Mouse (Mus musculus) midbrain, postnatal 0 days (tissue): ENCODE results near the gene Usp13. TPM values are rescaled to one million over a fixed set of nuclear protein-coding genes. Genes with fewer than 3 reads are reported as not detected.

Experiments
- ATAC-seq: fragments of 200-750 bp; cut with Nextera tagmentation; 2 replicates; pipeline ENCODE4 v1.8.0; 2017; ENCODE audit warnings: moderate number of reproducible peaks, mild to moderate bottlenecking, moderate TSS enrichment, moderate library complexity; ENCODE audit not compliant: low FRiP score
- DNase-seq: peaks from one replicate; pipeline ENCODE4 v3.0.0-alpha.2; 2015; ENCODE audit warnings: low spot score
- H3K27ac ChIP-seq: fragments of 300-500 bp; sonication (generic); 2 replicates; pipeline ENCODE4 v1.5.1; 2014; ENCODE audit warnings: low read depth, mild to moderate bottlenecking, low read length, mixed read lengths
- H3K27me3 ChIP-seq: fragments of 300-500 bp; sonication (generic); 2 replicates; pipeline ENCODE4 v1.6.1; 2014; ENCODE audit warnings: low read length, control low read depth, mixed read lengths; ENCODE audit not compliant: insufficient read depth
- H3K36me3 ChIP-seq: fragments of 300-500 bp; sonication (generic); 2 replicates; pipeline ENCODE4 v1.6.1; 2014; ENCODE audit warnings: low read length, control low read depth, mixed read lengths; ENCODE audit not compliant: insufficient read depth
- H3K4me1 ChIP-seq: fragments of 300-500 bp; sonication (generic); 2 replicates; pipeline ENCODE4 v1.6.1; 2014; ENCODE audit warnings: mild to moderate bottlenecking, control low read depth, antibody characterized with exemption, low read length, mixed read lengths; ENCODE audit not compliant: insufficient read depth
- H3K4me2 ChIP-seq: fragments of 300-500 bp; sonication (generic); 2 replicates; pipeline ENCODE4 v1.6.1; 2014; ENCODE audit warnings: low read depth, mild to moderate bottlenecking, low read length, mixed read lengths; ENCODE audit not compliant: poor library complexity, severe bottlenecking
- H3K4me3 ChIP-seq: fragments of 300-500 bp; sonication (generic); 2 replicates; pipeline ENCODE4 v1.5.1; 2014; ENCODE audit warnings: low read depth, mild to moderate bottlenecking, low read length, moderate library complexity
- H3K9ac ChIP-seq: fragments of 300-500 bp; sonication (generic); replicated peaks from 2 replicates; pipeline ENCODE4 v1.6.1; 2014; ENCODE audit warnings: mild to moderate bottlenecking, low read length, moderate library complexity, mixed read lengths; ENCODE audit not compliant: poor library complexity, severe bottlenecking
- H3K9me3 ChIP-seq: fragments of 300-500 bp; sonication (generic); 2 replicates; pipeline ENCODE4 v1.6.1; 2016; ENCODE audit warnings: low read length, control low read depth
- CTCF ChIP-seq: IDR thresholded peaks from 2 replicates; pipeline ENCODE4 v1.5.1; 2016; ENCODE audit warnings: antibody characterized with exemption, mild to moderate bottlenecking
- WGBS: fragments of 180-500 bp; shearing (Covaris S2); extraction: QIAGEN DNeasy Blood & Tissue Kit; methylation state at CpG from one replicate; pipeline ENCODE4 v1.1.7; 2014; 5-methylcytosine and 5-hydroxymethylcytosine counted together
- polyA plus RNA-seq: library from polyadenylated mRNA; unstranded; fragments of >200 nt; fragmentation: Nextera tagmentation; extraction: Ambion mirVana; gene quantifications from 2 replicates; pipeline ENCODE4 v1.2.1, GENCODE M21; 2015
- total RNA-seq: library from RNA; depleted of rRNA; stranded (reverse); fragments of >200 nt; gene quantifications from 2 replicates; pipeline ENCODE4 v1.2.3, GENCODE M21; 2014

Gene Usp13
- total and polyA plus RNA-seq, 2 experiments from 2014 or later, result 14.6 TPM

DNA sequence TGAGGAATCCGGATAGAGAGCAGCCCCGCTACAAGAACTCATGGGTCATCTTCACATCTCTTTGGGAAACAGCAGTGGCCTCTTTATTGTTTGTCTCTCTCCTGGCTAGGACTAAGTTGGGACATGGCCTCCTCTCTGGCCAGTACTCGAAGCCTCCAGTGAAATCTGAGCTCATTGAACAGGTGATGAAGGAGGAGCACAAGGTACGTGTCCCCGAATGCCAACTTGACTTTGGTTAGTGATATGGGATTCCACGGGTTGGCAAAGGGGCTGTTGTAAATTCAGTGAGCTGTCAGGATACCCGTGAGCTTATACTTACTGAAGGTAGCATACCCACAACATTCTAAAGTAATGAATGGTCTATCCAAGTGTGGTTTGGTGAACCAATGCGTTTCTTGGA is 69.0 kb downstream of the Usp13 start:
- Histone ChIP-seq H3K36me3 (peaks cover 6% of the 10 kb centered on the region), H3K4me3 (no peak overlapping the region), H3K4me2 (no peak overlapping the region), H3K9me3 (no peaks in the 10 kb centered on the region), H3K9ac (no peak overlapping the region), H3K27me3 (no peaks in the 10 kb centered on the region), H3K27ac (no peak overlapping the region), H3K4me1 (no peaks in the 10 kb centered on the region)
- ATAC-seq (no peak), DNase-seq (no peak)
- WGBS, result 95% methylated on average over 8 of the region's 8 CpGs
- no peak for TF ChIP-seq CTCF

DNA sequence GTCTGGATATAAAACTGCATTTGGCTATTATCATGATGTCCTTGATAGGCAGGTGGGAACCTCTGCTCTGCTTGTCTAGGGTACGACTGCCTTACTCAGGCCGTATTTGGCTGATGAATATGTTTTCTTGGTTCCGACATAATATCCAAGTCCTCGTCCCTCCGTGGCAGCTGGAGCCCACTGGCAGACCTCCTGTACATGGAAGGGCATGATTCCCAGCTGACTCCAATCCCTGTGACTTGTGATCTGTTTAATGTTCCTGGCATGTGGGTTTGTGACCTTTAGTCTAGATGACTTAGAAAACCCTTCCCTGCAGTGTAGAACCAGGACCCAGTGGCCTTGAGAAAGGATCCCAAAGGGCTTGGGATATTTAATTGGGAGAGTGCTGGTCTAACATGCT is 71.5 kb downstream of the Usp13 start:
- DNase-seq, result no peak
- no peak overlapping the region for H3K9ac ChIP-seq
- WGBS, result 97% methylated on average over 5 of the region's 5 CpGs
- H3K9me3 ChIP-seq, result no peaks in the 10 kb centered on the region
- no peak overlapping the region for H3K27ac ChIP-seq
- H3K4me3 ChIP-seq, result no peak overlapping the region
- H3K36me3 ChIP-seq, result peaks cover 6% of the 10 kb centered on the region
- H3K4me2 ChIP-seq, result no peak overlapping the region
- no peaks in the 10 kb centered on the region for H3K4me1 ChIP-seq
- no peak for TF ChIP-seq CTCF
- no peak for ATAC-seq
- no peaks in the 10 kb centered on the region for H3K27me3 ChIP-seq

DNA sequence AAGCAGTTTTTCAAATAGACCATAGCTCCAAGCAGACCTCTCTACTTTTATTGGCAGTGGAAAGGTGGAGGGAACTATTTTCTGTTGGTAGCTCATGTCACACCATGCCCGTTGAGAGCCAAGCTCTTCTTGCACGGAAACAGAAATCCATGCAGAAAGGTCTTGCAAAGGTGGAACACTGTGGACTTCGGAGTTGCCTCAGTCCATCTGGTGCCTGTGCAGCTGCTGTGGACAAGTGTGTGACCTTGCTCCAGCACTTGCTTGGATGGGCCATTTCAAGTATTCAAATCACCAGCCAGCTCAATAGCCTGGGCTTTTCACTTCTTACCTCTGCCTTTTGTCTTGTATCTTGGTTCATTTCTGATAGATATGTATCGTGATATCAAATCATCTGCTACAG is 72.8 kb downstream of the Usp13 start:
- peaks cover 11% of the 10 kb centered on the region for H3K36me3 ChIP-seq
- H3K4me1 ChIP-seq, result no peaks in the 10 kb centered on the region
- WGBS, result 99% methylated on average over 4 of the region's 4 CpGs
- ATAC-seq (no peak), DNase-seq (no peak)
- no peak overlapping the region for H3K4me2 ChIP-seq
- no peak for TF ChIP-seq CTCF
- H3K27me3 ChIP-seq, result no peaks in the 10 kb centered on the region
- no peak overlapping the region for H3K9ac ChIP-seq
- no peak overlapping the region for H3K4me3 ChIP-seq
- no peaks in the 10 kb centered on the region for H3K9me3 ChIP-seq
- H3K27ac ChIP-seq, result no peak overlapping the region

DNA sequence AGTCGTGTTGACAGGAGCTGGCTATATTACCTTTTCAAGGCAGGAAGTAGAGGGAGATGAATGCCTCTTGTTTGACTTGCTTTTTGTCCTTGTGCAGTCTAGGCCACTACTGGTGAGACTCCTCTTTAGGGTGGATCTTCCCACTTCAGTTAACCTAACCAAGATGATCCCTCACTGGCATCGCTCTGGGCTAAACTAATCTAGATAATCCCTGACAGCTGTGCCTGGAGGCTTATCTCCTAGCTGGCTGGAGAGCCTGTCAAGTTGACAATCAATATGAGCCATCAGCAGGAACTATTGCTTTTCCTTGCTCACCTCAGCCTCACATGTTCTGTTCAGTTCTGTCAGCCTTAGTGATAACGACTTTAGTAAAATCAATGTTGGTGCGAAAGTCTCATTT is 86.1 kb downstream of the Usp13 start:
- Histone ChIP-seq H3K4me1 (no peaks in the 10 kb centered on the region), H3K27me3 (no peaks in the 10 kb centered on the region), H3K4me3 (no peak overlapping the region), H3K9me3 (no peaks in the 10 kb centered on the region), H3K9ac (no peak overlapping the region), H3K4me2 (no peak overlapping the region), H3K27ac (no peak overlapping the region), H3K36me3 (peaks cover 5% of the 10 kb centered on the region)
- DNase-seq, result no peak
- no peak for ATAC-seq
- TF ChIP-seq CTCF, result no peak
- whole genome bisulfite sequencing, result 41% methylated on average over 4 of the region's 4 CpGs

DNA sequence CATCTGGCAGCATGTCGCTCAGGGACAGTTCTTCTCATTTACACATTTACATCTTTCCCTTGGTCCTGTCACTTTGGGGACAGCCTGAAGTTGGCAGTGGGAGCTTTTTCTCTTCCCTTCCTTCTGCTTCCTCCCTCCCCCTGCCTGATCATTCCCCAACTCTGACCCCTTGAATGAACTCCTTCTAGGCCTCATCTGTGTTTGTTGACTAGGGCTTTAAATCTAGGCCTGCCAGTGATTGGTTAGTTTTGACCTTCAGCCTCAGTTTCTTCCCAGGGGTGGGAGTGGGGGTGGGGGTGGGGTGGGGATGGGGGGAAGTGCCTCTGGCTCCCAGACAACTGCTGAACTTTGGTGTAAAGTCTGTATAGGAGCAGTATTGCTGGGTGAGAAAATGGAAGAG is 87.3 kb downstream of the Usp13 start:
- no peak overlapping the region for H3K4me3 ChIP-seq
- DNase-seq (no peak), ATAC-seq (no peak)
- no peaks in the 10 kb centered on the region for H3K4me1 ChIP-seq
- WGBS, result 57% methylated on average over 1 of the region's 1 CpGs
- peaks cover 5% of the 10 kb centered on the region for H3K36me3 ChIP-seq
- no peak for TF ChIP-seq CTCF
- no peak overlapping the region for H3K9ac ChIP-seq
- H3K4me2 ChIP-seq, result no peak overlapping the region
- no peaks in the 10 kb centered on the region for H3K27me3 ChIP-seq
- no peaks in the 10 kb centered on the region for H3K9me3 ChIP-seq
- H3K27ac ChIP-seq, result no peak overlapping the region

DNA sequence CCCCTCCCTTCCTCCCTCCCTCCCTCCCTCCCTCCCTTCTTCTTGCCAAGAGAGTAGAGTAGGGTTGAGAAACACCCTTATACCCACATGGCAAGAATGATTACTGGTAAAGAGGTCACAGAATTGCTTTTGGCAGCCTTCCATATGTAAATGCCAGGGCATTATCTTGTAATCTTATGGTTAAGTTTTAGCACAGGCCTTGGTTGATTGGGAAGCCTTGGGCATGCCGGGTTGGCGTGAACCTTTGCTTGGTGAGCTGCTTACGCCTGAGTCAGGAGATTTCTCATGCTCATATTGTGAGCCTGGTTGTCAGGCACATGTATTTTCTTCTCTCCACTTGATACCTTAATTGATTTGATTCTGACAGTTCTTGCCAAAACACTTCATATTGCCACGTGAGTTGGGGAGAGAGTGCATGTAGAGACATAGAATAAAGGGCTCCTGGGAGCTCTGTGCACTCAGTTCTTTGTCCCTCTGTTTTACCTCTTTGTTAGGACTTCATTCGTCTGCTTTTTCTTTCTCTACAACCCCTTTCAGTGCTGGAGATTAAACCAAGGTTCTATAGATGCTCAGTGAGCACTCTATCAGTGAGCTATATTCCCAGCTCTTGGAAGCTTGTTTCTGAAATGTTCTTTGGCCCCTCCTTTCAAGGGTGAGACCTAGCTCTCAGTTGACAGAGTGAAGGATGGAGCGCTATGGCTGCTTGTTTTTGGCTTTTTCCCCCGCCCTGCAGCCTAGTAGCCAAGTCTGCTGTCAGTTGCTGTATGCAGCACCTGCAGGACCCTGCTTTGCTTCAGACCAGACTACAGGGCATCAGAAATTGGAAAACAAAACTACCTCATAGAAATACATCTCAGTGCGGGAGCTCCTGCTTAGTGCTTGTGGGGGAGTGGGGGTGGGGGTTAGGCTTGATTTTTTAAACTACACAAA is 88.8 kb downstream of the Usp13 start:
- H3K4me2 ChIP-seq, result no peak overlapping the region
- no peak for ATAC-seq
- no peaks in the 10 kb centered on the region for H3K4me1 ChIP-seq
- no peaks in the 10 kb centered on the region for H3K27me3 ChIP-seq
- DNase-seq, result no peak
- WGBS, result 53% methylated on average over 8 of the region's 8 CpGs
- no peak for TF ChIP-seq CTCF
- H3K9ac ChIP-seq, result no peak overlapping the region
- H3K27ac ChIP-seq, result no peak overlapping the region
- peaks cover under 1% of the 10 kb centered on the region; the same call in 1 of the 2 replicates for H3K36me3 ChIP-seq
- no peaks in the 10 kb centered on the region for H3K9me3 ChIP-seq
- no peak overlapping the region for H3K4me3 ChIP-seq
